Mouse (Mus musculus) large intestine, adult 2 months (tissue): ENCODE data around the gene Dpy30. TPM values are rescaled to one million over a fixed set of nuclear protein-coding genes. Genes with fewer than 3 reads are reported as not detected.
"Not testable (repeated sequence)": the region's sequence is repeated elsewhere in the genome, so short reads cannot be mapped to it uniquely, and the experiment has no call there.

ENCODE experiments used
- DNase-seq: peaks from one replicate; pipeline ENCODE4 v3.0.0-alpha.2; 2012; ENCODE audit warnings: low read depth, low spot score
- WGBS: fragments of 180-500 bp; shearing (Covaris S2); methylation state at CpG from one replicate; pipeline ENCODE4 v1.1.7; 2018; 5-methylcytosine and 5-hydroxymethylcytosine counted together
- polyA plus RNA-seq: library from polyadenylated mRNA; depleted of rRNA; stranded (reverse); fragments of >200 nt; gene quantifications from 2 replicates; pipeline ENCODE4 v1.2.3, GENCODE M21; 2012; rRNA removed

Dpy30 gene
- polyA plus RNA-seq: 36.3 and 36.7 TPM in 2 replicates

GRCm38 (mm10) chr17:74323844-74324243, at the start of gene Dpy30:
Gene Dpy30, minus strand, starts transcription at chr17:74323944.
- 82% methylated on average over 2 of the region's 2 CpGs for WGBS
- no peak for DNase-seq

GRCm38 (mm10) chr17:74363592-74363991, 39.8 kb upstream of the Dpy30 start:
- WGBS: 41% methylated on average over 1 of the region's 1 CpGs
- DNase-seq: no peak

DNA sequence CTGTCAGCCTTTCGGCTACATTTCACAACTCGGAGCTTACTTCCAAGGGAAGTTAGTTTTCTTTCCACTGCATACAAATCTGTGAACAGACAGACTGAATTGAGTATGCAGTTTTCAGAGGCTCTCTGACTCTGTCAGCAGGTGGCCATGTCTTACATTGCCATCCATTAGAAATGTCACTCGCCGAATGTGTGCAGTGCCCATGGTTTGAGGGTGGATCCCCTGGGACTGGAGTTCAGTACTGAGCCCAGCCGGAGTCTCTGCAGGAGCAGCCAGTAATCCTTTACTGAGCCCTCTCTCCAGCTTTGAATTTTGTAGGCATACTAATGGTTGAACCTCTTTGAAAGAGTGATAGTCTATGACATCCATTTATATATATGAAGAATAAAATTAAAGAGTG, 17.4 kb upstream of the Dpy30 start:
- 60% methylated on average over 5 of the region's 5 CpGs for WGBS
- no peak for DNase-seq

DNA sequence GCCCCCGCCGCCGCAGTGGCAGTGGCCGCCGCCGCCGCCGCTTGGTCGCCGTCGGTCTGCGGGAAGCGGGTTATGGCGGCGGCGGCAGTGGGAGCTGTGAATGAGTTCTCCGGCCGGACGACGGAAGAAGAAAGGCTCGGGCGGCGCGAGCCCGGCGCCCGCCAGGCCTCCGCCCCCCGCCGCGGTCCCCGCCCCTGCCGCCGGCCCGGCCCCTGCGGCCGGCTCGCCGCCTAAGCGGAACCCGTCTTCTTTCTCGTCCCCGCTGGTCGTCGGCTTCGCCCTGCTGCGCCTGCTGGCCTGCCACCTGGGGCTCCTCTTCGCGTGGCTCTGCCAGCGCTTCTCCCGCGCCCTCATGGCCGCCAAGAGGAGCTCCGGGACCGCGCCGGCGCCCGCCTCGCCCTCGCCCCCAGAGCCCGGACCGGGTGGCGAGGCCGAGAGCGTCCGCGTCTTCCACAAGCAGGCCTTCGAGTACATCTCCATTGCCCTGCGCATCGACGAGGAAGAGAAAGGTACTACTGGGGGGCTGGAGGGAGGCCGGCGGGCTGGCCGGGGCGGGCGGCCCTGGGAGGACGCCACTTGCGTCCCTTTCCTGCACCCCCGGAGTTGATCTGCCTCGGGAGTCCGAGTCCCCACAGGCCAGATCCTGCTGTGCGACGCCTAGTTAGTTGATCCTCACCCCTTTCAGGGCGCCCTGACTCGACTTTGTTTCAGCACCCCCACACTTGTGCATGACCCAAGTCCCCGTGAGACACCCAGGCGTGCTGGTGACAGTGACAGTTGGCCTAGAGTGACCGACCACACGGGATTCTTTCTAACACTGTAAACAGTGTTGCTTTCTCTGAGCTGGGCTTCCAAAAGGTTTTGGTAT, 15.4 kb upstream of the Dpy30 start, which contains the start of gene Spast:
Gene Spast (plus strand): TSS at position 51 of the 868 bp plus-strand sequence.
- WGBS: under 1% methylated on average over 85 of the region's 90 CpGs
- DNase-seq: no peak

DNA sequence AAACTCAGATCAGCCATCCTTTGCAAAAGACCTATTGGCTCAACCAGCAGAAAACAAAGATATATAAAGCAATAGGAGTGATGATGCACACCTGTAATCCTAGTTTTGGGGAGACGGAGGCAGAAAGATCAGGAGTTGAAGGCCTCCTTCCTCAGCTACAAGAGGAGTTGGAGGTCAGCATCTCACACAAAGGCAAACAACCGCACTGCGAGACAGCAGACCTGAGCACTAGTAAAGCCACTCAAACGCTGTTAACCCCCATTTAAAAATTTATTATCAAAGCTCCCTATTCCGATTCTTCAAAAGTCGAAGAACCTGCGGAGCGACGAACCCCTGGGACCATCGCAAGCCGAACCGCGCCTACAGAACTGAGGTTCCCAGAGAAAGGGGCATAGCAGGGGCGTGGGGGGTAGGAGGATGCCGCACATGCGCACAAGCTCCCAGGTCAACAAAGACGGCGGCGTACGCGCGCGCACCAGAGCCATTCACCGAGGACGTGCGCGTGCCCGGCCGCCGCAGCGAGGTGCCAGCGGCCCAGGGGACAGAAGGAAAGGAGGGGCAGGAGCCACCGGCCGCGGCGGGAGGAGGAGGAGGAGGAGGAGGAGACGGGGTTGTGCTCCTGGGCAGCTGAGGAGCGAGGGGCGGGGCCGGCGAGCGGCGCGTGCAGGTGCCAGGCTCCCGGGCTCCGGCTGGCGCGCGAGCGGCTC, 14.6 kb upstream of the Dpy30 start:
- WGBS: under 1% methylated on average over 39 of the region's 50 CpGs
- DNase-seq: peak; percentile 68

DNA sequence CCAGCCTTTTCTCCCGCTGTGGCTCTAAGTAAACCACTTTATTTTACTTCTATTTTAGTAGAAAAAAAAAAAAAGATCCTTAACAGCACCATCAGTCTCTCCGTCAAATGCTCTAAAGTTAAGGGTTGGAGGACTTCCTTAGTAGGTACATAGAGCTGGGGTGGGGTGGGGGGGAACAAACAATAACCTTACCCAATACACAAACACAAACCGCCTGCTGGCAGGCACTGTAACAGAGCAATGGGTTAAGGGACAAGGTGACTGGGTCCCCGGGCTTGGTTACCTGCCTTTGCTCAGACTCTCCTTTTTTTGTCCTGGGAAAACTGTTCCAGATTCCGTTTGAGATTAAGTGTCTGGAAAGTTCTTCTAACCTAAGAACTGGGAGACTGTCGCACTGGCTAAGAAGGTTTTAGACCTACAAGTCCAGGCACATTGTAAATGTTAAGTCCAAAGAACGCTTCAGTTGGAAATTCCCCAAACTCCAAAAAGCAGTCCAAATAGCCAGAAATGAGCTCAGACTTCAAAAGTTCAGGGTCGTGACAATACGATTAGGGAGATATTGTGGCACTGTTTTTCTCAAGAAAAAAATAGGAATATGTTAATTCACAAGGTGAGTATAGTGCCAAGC, 7.4 kb upstream of the Dpy30 start:
- 50% methylated on average over 9 of the region's 9 CpGs for WGBS
- DNase-seq: no peak

DNA sequence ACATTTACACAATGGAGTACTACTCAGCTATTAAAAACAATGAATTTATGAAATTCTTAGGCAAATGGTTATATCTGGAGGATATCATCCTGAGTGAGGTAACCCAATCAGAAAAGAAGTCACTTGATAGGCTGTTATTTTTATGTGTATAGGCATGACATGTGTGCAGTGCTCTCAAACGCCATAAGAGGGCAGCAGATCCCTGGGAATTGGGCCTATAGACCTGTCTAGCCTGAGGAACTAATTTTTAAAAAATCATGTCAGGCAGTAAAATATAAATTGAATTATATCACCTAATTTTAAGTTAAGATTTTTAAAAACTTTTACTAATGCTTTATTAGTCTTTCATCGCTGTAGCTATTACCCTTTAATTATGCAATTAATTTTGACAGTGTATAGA, 4.4 kb upstream of the Dpy30 start:
- not testable (repeated sequence) for DNase-seq
- 53% methylated on average over 2 of the region's 2 CpGs for WGBS

- WGBS: 85% methylated on average over 7 of the region's 7 CpGs
- not testable (repeated sequence) for DNase-seq
Measured at GRCm38 (mm10) chr17:74327195-74327594, 3.5 kb upstream of the Dpy30 start.

DNA sequence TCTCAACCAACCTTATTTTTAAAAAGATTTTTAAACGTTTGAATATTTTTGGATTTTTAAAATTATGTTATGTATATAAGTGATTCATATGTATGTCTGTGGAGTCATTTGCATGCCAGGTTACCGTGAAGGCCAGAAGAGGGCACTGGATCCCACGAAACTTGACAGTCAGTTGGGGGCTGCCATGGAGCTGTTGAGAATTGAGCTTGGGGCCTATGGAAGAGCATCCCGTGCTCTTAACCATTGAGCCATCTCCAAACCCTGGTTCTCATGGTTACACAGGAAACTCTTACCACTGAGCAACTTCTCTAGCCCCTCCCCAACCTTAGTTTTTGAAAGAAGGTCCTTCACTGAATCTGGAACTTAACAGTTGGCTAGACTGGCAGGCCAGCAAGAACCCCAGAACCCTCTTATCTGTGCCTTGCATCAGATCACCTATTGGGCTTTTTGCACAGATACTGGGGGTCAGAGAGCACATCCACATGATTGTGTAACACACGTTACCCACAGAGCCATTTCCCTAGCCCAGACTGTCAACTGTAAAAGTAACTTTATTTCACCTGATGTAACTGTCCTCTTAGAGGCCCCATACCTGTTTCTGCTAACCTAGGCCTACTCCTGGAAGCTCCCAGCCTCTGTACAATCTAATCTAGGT, 1.2 kb downstream of the Dpy30 start:
- DNase-seq: no peak
- 46% methylated on average over 5 of the region's 5 CpGs for WGBS

- DNase-seq: no peak
- 93% methylated on average over 6 of the region's 6 CpGs for WGBS
Measured at GRCm38 (mm10) chr17:74318721-74319120, 5.0 kb downstream of the Dpy30 start.

DNA sequence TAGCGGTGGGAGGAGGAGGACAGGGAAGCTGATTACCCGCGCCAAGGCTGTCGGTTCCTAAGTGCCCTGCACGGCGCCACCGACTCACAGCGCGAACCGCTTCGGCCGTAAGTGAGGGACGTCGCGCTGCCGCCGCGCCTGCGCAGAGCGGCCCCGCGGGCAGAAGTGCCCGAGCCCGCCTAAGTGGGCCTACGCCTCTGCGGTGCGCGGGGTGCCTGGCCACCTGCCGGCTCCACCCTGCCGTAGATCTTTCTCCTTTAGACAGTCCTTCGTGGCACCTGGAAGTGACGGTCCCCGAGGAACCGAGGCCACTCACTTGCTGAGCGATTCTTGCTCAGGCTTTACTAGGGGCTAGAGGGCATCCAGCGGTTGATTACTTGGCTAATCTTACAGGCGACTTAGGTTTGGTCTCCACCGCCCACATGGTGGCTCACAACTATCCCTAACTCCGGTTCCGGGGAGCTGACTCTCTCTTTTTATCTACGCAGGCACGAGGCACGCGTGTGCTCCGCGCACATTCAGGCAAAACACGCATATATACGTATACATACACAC, 7.4 kb downstream of the Dpy30 start:
- under 1% methylated on average over 48 of the region's 48 CpGs for WGBS
- DNase-seq: no peak

GRCm38 (mm10) chr17:74315445-74316308, 8.1 kb downstream of the Dpy30 start:
- WGBS: under 1% methylated on average over 45 of the region's 45 CpGs
- no peak for DNase-seq

- 83% methylated on average over 1 of the region's 1 CpGs for WGBS
- DNase-seq: no peak
Measured at GRCm38 (mm10) chr17:74306021-74306420, 17.7 kb downstream of the Dpy30 start.

- no peak for DNase-seq
- 88% methylated on average over 4 of the region's 4 CpGs for WGBS
Measured at GRCm38 (mm10) chr17:74305616-74306015, 18.1 kb downstream of the Dpy30 start.

- WGBS: 86% methylated on average over 4 of the region's 4 CpGs
- no peak for DNase-seq
Measured at GRCm38 (mm10) chr17:74304060-74304459, 19.7 kb downstream of the Dpy30 start.

GRCm38 (mm10) chr17:74300089-74300488, 23.7 kb downstream of the Dpy30 start:
- no peak for DNase-seq
- WGBS: 89% methylated on average over 5 of the region's 5 CpGs

GRCm38 (mm10) chr17:74296991-74297390, 26.8 kb downstream of the Dpy30 start:
- DNase-seq: not testable (repeated sequence)
- WGBS: 87% methylated on average over 5 of the region's 5 CpGs

GRCm38 (mm10) chr17:74296076-74296823, 27.5 kb downstream of the Dpy30 start:
- WGBS: 35% methylated on average over 11 of the region's 11 CpGs
- no peak for DNase-seq
